In the genomic region with DNA sequence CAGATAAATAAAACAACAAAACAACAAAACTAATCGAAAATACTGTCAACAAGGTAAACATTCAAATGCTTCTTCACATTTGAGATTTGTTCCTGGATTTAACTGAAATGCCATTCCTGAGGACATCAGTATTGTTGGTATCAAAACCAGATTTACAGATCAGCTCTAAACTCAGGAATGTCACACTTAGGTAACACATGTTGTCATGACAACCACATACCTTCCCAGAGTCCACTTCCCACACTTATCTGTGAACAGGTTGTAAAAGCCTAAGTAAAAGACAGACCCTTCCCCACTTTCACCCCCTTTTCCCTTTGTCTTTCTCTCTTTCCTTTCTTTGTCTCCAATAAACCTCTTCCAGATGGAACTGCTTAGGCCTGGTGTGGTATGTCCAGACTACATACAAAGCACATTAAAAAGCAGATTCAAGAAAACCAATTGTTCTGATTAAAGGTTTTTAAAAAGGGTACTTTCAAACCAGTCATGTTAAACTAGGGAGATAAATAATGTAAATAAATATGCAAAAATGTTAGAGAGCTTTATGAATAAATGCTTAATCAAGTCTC, we compare ENCODE assay signal across 26 mouse cellular contexts.
DNase-seq lines count a peak whose midpoint lies in the region; ATAC-seq and TF ChIP-seq lines count a peak whose summit lies in the region.
"Had no signal": no experiment of that assay in that cellular context is flagged by ENCODE, and none has a peak within 500 bp of the region (broad histone marks: within the 10 kb centered on the region; RNA-seq: fewer than 3 reads in every experiment).

No protein-coding gene starts in this region.

- no peak overlapping the region for H3K4me3 ChIP-seq in embryonic facial prominence, embryonic 11.5 days (ENCODE audit: low read depth, low read length)
- no peak overlapping the region for H3K4me3 ChIP-seq in embryonic facial prominence, embryonic 10.5 days
- no peak overlapping the region for H3K4me3 ChIP-seq in midbrain, embryonic 12.5 days
- H3K4me3 ChIP-seq in midbrain, embryonic 13.5 days (replicated peaks) = no peak overlapping the region
- no peak overlapping the region for H3K4me3 ChIP-seq in limb, embryonic 14.5 days (replicated peaks; ENCODE audit: low read length)
- H3K4me3 ChIP-seq: layer of hippocampus, adult 2 months; liver, embryonic 15.5 days; lung, embryonic 15.5 days; neural tube, embryonic 15.5 days had no signal

- DNase-seq in embryonic facial prominence, embryonic 11.5 days (ENCODE audit: low spot score) = peak; percentile 14
- no peak for DNase-seq in embryonic facial prominence, embryonic 10.5 days (ENCODE audit: low spot score)
- DNase-seq in R1 (ENCODE audit: low read depth, low spot score) = peak; percentile 13
- peak; percentile 35 for DNase-seq in limb, embryonic 14.5 days (ENCODE audit: low spot score)
- DNase-seq in layer of hippocampus, adult 9-11 months = no peak
- DNase-seq: adrenal gland, adult 2 months; cerebellum, adult 11-12 months; cerebellum, postnatal 10 days; gastrocnemius, postnatal 10 days; heart, adult 11 months; kidney, adult 8-10 months; kidney, postnatal 25 days; layer of hippocampus, postnatal 36 days; liver; lung, postnatal 36 days; right cerebral cortex, adult 18-20 months; right cerebral cortex, postnatal 4 days; thymus, postnatal 14 days had no signal

- no peaks in the 10 kb centered on the region for H3K27me3 ChIP-seq in embryonic facial prominence, embryonic 11.5 days (ENCODE audit: control insufficient read depth, insufficient read depth, low read length)
- H3K27me3 ChIP-seq in embryonic facial prominence, embryonic 10.5 days (replicated peaks; ENCODE audit: low read depth, poor library complexity, severe bottlenecking) = no peaks in the 10 kb centered on the region
- no peaks in the 10 kb centered on the region for H3K27me3 ChIP-seq in midbrain, embryonic 12.5 days
- H3K27me3 ChIP-seq in midbrain, embryonic 13.5 days = no peaks in the 10 kb centered on the region
- no peaks in the 10 kb centered on the region for H3K27me3 ChIP-seq in limb, embryonic 14.5 days (ENCODE audit: control insufficient read depth, insufficient read depth, low read length)
- H3K27me3 ChIP-seq: liver, embryonic 15.5 days; lung, embryonic 15.5 days; neural tube, embryonic 15.5 days had no signal

- no peaks in the 10 kb centered on the region for H3K4me1 ChIP-seq in embryonic facial prominence, embryonic 11.5 days (ENCODE audit: control insufficient read depth, insufficient read depth, low read length)
- peaks cover 2% of the 10 kb centered on the region; the same call in 1 of the 2 replicates for H3K4me1 ChIP-seq in embryonic facial prominence, embryonic 10.5 days
- H3K4me1 ChIP-seq in midbrain, embryonic 12.5 days = no peaks in the 10 kb centered on the region
- H3K4me1 ChIP-seq in midbrain, embryonic 13.5 days (replicated peaks) = no peaks in the 10 kb centered on the region
- H3K4me1 ChIP-seq in limb, embryonic 14.5 days (ENCODE audit: control insufficient read depth, insufficient read depth, low read length) = no peaks in the 10 kb centered on the region
- H3K4me1 ChIP-seq: liver, embryonic 15.5 days; lung, embryonic 15.5 days; neural tube, embryonic 15.5 days had no signal

- no peaks in the 10 kb centered on the region for H3K9me3 ChIP-seq in embryonic facial prominence, embryonic 11.5 days (replicated peaks; ENCODE audit: control insufficient read depth, low read length)
- no peaks in the 10 kb centered on the region for H3K9me3 ChIP-seq in embryonic facial prominence, embryonic 10.5 days
- no peaks in the 10 kb centered on the region for H3K9me3 ChIP-seq in midbrain, embryonic 12.5 days
- H3K9me3 ChIP-seq in midbrain, embryonic 13.5 days = no peaks in the 10 kb centered on the region
- no peaks in the 10 kb centered on the region for H3K9me3 ChIP-seq in limb, embryonic 14.5 days (ENCODE audit: control insufficient read depth, low read length)
- H3K9me3 ChIP-seq: liver, embryonic 15.5 days; lung, embryonic 15.5 days; neural tube, embryonic 15.5 days had no signal

- 55% methylated on average over 1 of the region's 1 CpGs for WGBS in embryonic facial prominence, embryonic 11.5 days
- WGBS in embryonic facial prominence, embryonic 10.5 days = 80% methylated on average over 1 of the region's 1 CpGs
- WGBS in midbrain, embryonic 12.5 days = 66% methylated on average over 1 of the region's 1 CpGs
- 81% methylated on average over 1 of the region's 1 CpGs for WGBS in midbrain, embryonic 13.5 days
- 70% methylated on average over 1 of the region's 1 CpGs for WGBS in limb, embryonic 14.5 days

- ATAC-seq in embryonic facial prominence, embryonic 11.5 days (replicated peaks; ENCODE audit: insufficient number of reproducible peaks, low FRiP score, low TSS enrichment, low read depth) = no peak
- ATAC-seq in midbrain, embryonic 12.5 days (ENCODE audit: low FRiP score, low read depth) = peak; percentile 34; the same call in 1 of the 2 replicates
- no peak for ATAC-seq in midbrain, embryonic 13.5 days
- ATAC-seq in limb, embryonic 14.5 days (ENCODE audit: low FRiP score, low read depth) = peak; percentile 86; the same call in 1 of the 2 replicates
- ATAC-seq: CD4-positive, CD25-positive, alpha-beta regulatory T cell, adult 4 months had no signal

- H3K36me3 ChIP-seq in embryonic facial prominence, embryonic 11.5 days (replicated peaks; ENCODE audit: control insufficient read depth, insufficient read depth, low read depth, low read length) = no peaks in the 10 kb centered on the region
- H3K36me3 ChIP-seq in embryonic facial prominence, embryonic 10.5 days (replicated peaks) = no peaks in the 10 kb centered on the region
- H3K36me3 ChIP-seq in midbrain, embryonic 12.5 days = no peaks in the 10 kb centered on the region
- H3K36me3 ChIP-seq in midbrain, embryonic 13.5 days = no peaks in the 10 kb centered on the region
- H3K36me3 ChIP-seq in limb, embryonic 14.5 days (ENCODE audit: control insufficient read depth, insufficient read depth, low read length) = no peaks in the 10 kb centered on the region
- H3K36me3 ChIP-seq: liver, embryonic 15.5 days; lung, embryonic 15.5 days; neural tube, embryonic 15.5 days had no signal

- no peak overlapping the region for H3K27ac ChIP-seq in embryonic facial prominence, embryonic 11.5 days (replicated peaks; ENCODE audit: low read depth, low read length)
- H3K27ac ChIP-seq in embryonic facial prominence, embryonic 10.5 days (replicated peaks) = no peak overlapping the region
- H3K27ac ChIP-seq in midbrain, embryonic 12.5 days (replicated peaks) = no peak overlapping the region
- H3K27ac ChIP-seq in midbrain, embryonic 13.5 days = no peak overlapping the region
- H3K27ac ChIP-seq in limb, embryonic 14.5 days (replicated peaks; ENCODE audit: low read depth, low read length) = no peak overlapping the region
- H3K27ac ChIP-seq: layer of hippocampus, adult 2 months; liver, embryonic 15.5 days; lung, embryonic 15.5 days; neural tube, embryonic 15.5 days had no signal

- H3K4me2 ChIP-seq in embryonic facial prominence, embryonic 11.5 days (ENCODE audit: low read depth, low read length) = no peak overlapping the region
- no peak overlapping the region for H3K4me2 ChIP-seq in midbrain, embryonic 12.5 days (replicated peaks)
- H3K4me2 ChIP-seq in midbrain, embryonic 13.5 days (replicated peaks) = no peak overlapping the region
- H3K4me2 ChIP-seq in limb, embryonic 14.5 days (replicated peaks; ENCODE audit: low read depth, low read length, severe bottlenecking) = no peak overlapping the region
- H3K4me2 ChIP-seq: heart, embryonic 11.5 days; liver, embryonic 15.5 days; lung, embryonic 15.5 days; neural tube, embryonic 15.5 days had no signal

- H3K9ac ChIP-seq in embryonic facial prominence, embryonic 11.5 days (replicated peaks; ENCODE audit: low read length) = no peak overlapping the region
- H3K9ac ChIP-seq in midbrain, embryonic 12.5 days (replicated peaks) = no peak overlapping the region
- H3K9ac ChIP-seq in midbrain, embryonic 13.5 days (replicated peaks) = no peak overlapping the region
- no peak overlapping the region for H3K9ac ChIP-seq in limb, embryonic 14.5 days (ENCODE audit: low read depth, low read length, severe bottlenecking)
- H3K9ac ChIP-seq: liver, embryonic 15.5 days; lung, embryonic 15.5 days; neural tube, embryonic 15.5 days had no signal

- no peak for TF ChIP-seq POLR2A in limb, embryonic 14.5 days (IDR thresholded peaks at IDR 0.05; ENCODE audit: borderline replicate concordance, extremely low read depth, insufficient read depth, insufficient read length)

Comparison
In these comparisons a context has a peak if more than half of its experiments do, and no peak if none do; other contexts are left out.
1. ATAC-seq: peak in midbrain, embryonic 12.5 days (single experiment) and limb, embryonic 14.5 days (single experiment); none in embryonic facial prominence, embryonic 11.5 days (single experiment) and midbrain, embryonic 13.5 days (single experiment).
2. DNase-seq: peak in embryonic facial prominence, embryonic 11.5 days (single experiment), R1 (single experiment) and limb, embryonic 14.5 days (single experiment); none in embryonic facial prominence, embryonic 10.5 days (single experiment) and layer of hippocampus, adult 9-11 months (single experiment).